Mouse (Mus musculus) liver, postnatal 0 days (tissue): ENCODE measurements around the gene Sdr42e1.

Experiments
- CTCF ChIP-seq: sonication (generic); IDR thresholded peaks from 2 replicates; pipeline ENCODE4 v1.5.1; 2016; ENCODE audit warnings: antibody characterized with exemption, low read depth
- EP300 ChIP-seq: IDR thresholded peaks from 2 replicates; pipeline ENCODE4 v1.6.1; 2016; ENCODE audit warnings: antibody characterized with exemption, low read depth, mild to moderate bottlenecking

- TF ChIP-seq CTCF: no peak
- TF ChIP-seq EP300: no peak
Observed at GRCm38 (mm10) chr8:117673430-117673830, at the start of gene Sdr42e1.
